Mouse (Mus musculus): ENCODE results near the gene Med8.
A peak's percentile ranks its signal among the peaks of the same experiment; 100 is the strongest.

Med8 gene

GRCm38 (mm10) chr4:118416329-118416728 is 7.2 kb downstream of the Med8 start:
- no peak for DNase-seq (ENCODE audit: low spot score)

GRCm38 (mm10) chr4:118417112-118417797 is 8.1 kb downstream of the Med8 start:
- DNase-seq (ENCODE audit: low spot score) = no peak

DNA sequence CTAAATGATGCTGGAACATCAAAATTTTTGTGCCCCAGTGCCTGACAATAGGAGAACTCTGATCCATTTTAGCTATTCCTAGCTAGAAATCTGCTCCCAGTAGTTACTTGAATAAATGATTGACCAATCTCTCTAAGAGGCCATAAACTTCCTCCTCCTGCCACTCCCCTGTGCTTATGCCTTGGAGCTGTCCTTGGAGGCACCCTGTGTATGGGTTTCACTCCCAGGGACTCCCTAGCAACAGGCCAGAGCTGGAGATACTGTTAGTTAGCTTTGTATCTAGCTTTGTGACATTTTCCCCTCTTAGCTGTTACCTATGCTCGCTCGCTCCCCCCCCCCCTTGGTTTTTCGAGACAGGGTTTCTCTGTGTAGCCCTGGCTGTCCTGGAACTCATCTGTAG is 12.2 kb downstream of the Med8 start:
- no peak for DNase-seq (ENCODE audit: low spot score)

- no peak for DNase-seq (ENCODE audit: low spot score)
These were observed 15.5 kb downstream of the Med8 start for GRCm38 (mm10) chr4:118424541-118425160.

DNA sequence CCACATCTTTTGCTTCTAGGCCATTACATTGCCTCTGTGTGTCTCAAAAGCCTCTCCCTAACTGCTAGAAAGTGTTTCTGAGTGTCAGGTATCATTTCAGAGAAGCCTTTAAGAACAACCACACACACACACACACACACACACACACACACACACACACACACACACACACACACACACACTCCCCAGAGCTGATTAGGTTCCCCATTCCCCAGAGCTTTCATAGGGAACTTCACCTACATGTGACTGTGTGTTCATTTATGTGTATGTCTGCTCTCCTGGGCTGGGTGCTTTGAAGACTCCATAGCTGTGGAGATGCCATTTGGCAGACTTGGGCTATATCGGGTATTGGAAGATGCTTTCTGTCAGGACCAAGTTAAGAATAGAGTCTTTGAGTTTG is 16.2 kb downstream of the Med8 start:
- DNase-seq (ENCODE audit: low spot score) = no peak

- no peak for DNase-seq (ENCODE audit: low spot score)
These were observed 18.3 kb downstream of the Med8 start for GRCm38 (mm10) chr4:118427415-118427767.

DNA sequence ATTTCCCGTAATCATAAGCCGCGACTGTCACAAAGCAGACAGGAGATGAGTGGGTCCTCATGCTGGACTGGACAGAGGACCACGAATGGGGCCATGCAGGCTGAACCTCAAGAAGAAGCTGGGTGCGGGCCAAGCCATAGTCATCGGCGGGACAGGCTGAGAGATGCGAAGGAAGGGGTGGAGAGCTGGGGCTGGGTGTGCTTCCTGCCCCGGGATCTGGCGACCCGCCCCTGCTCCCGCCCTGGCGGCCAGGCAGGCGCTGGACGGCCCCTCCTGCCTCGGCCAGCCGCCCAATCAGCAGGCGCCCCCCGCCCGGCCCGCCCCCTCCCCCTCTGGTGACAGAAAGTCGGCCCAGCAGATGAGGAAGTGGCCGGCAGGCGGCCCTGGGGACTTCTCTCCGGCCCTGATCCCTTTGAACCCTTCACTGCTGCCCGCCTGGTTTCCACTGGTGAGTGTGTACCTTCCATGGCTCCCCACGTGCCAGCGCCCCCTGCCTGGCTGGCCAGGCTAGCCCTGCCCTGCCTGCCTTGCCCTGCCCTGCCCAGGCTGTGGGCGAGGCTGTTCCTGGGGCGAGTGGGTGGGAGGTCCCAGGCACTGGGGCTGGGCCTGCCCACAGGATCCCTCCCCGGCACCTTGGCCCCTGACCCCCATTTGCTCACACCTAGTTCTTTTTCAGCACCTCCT is 18.8 kb downstream of the Med8 start, which contains the start of gene Elovl1:
Gene Elovl1 (plus strand): TSS at position 326 of the 684 bp plus-strand sequence.
- peak; percentile 74 for DNase-seq (ENCODE audit: low spot score)

DNA sequence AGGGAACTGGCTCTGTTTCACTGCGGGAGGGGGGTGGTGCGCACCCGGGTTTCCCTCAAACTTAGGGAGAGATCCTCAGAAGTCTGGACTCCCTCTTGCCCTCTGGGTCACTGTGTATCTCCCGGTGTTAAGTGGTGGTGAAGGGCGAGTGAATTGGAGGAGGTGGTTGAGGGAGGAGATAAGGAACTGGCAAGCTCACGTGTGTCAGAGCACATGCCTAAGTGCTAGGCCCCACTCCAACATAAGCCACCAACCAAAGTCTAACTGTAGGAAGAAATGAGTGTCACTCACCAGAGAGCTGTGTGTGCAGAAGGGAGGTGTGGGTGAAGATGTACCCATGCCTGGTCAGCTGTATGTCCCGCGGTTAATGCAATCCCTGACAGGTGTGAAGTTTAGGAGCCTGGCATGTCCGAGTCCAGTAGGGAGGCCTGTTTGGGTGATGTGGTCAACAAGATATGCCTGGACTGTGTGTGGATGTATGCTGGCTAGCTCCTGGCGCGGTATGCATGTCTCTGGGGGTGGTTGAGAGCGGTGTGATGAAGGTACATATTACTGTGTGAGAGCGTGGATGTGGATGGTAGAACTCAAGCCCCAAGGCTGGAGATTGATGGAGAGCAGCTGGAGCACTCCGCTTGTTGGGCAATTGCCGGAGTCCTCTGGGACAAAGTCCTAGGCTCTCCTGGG is 19.5 kb downstream of the Med8 start:
- no peak for DNase-seq (ENCODE audit: low spot score)

DNA sequence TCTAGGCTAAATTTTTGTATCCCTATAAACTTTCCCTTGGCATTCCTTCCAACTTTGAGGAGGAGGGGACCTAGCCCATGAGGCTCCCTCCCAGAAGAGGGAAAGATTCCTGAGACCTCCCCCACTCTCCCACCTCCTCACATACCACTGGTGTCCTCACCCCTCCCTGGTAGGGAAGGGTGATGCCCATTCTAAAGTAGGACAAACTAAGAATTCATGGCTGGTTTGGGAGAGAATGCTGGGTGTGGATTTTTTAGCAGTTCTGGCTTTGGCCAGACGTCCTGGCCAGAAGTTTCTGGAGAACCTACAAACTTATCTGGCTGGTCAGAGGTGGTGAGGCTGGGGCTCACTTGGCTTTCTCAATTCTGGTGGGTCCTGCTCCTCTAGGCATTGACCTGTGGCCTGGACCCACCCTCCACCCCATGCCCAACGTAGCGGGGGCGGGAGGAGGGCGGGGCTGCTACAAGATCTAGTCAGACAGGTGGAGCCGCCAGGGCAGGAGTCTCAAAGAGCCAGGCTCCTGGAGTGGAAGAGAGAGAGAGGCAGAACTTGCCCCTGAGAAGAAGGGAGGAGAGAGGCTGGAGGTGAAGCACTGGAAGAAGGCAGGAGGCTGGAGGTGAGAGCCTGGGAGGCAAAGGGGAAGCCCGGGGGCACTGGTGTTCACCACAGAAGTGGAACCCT is 20.2 kb downstream of the Med8 start:
- no peak for DNase-seq (ENCODE audit: low spot score)

- no peak for DNase-seq (ENCODE audit: low spot score)
These were observed 23.2 kb downstream of the Med8 start for GRCm38 (mm10) chr4:118432332-118432731.

DNA sequence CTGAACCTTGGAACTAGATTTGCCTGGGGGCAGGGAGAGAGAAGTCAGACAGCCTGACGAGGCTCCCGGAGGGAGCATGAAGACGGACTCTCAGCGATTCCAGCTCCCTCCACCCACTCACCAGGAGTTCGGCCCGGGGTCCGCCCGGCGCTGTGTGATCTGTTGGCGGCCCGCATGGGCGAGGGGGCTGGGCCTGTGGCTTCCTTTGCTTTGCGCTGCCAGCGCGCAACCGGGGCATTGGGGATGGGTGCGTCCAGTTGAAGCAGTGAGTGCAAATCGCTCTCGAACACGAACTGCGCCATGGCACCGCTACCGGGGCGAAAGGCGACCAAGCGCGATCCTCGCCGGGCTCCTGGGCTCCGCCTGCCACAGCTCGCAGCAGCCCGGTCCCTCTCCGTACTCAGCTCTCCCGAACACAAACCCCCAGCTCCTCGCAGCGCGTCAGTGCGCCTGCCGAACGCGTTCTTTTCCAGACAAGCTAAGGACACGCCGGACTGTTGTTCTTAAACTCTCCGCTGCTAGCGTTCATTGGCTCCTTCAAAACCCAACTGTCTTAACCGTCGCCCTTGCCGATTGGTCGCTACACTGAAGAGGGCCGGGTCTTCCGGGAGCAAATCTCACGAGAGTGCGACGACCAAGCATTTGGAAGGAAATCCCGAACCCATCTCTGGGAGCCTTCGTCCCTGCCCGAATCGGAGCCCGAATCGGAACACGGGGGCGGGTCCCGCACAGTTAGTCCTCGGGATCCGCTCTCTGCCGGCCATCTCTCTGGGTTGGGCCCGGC is 27.9 kb downstream of the Med8 start, which contains the start of gene Cdc20:
Gene Cdc20 (minus strand): TSS at position 533 of the 784 bp plus-strand sequence.
- DNase-seq (ENCODE audit: low spot score) = peak; percentile 71

DNA sequence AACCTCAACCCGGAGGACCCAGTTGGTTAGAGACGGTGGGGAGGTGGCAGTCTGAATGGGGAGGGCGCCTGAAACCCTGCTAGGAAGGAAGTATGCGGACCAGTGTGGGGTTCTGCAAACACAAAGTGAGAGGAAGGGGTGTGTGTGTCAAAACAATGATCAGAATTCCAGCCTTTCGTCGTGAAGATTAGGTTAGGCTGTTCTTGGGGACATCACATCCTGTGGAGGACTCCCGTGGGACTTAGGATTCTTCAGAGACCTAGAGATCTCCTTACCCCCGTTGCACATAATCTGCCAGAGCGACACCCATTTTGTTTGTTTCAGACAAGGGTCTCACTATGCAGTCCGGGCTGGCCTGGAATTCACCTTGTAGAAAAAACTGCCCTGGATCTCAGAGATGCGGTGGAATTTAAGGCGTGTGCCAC is 28.7 kb downstream of the Med8 start:
- no peak for DNase-seq (ENCODE audit: low spot score)

GRCm38 (mm10) chr4:118445088-118445487 is 36.0 kb downstream of the Med8 start:
- no peak for DNase-seq (ENCODE audit: low spot score)

- no peak for DNase-seq (ENCODE audit: low spot score)
These were observed 36.8 kb downstream of the Med8 start for GRCm38 (mm10) chr4:118445781-118446414.

GRCm38 (mm10) chr4:118446415-118447153 is 37.4 kb downstream of the Med8 start:
- no peak for DNase-seq (ENCODE audit: low spot score)

DNA sequence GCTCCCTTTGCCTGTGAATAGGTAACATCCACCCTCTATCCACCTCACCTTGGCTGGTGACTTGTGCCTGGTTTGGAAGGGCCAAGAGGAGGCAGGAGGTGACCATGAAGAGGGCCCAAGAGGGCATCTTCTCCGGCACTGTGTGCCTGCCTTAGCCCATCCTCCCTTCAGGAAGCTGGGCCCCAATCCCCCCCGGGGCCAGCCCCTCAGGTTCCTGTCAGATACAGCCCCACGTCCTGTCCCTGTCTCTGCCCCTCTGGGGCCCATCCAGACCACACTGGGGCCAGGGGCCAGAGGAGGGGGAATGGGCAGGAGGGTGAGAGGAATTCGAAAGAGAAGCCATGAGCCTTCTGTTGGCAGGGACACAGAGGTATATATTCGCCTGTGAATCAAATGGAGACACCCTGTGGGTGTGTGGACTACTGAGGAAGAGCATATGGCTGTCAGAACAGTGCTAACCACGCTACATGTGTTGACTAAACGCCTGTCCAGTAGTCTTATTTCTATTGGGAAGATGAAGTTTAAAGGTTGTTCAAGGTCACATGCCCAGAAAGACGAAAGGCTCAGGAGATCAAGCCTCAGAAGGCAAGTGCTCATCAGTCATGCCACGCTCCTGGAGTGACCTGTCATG is 48.3 kb downstream of the Med8 start, which contains the start of gene Mpl:
Gene Mpl (minus strand): TSS at position 169 of the 631 bp plus-strand sequence.
- no peak for DNase-seq (ENCODE audit: low spot score)

GRCm38 (mm10) chr4:118464956-118465355 is 55.8 kb downstream of the Med8 start:
- no peak for DNase-seq (ENCODE audit: low spot score)

Measured in ovary, postnatal 10 days (tissue).